Mouse (Mus musculus) forebrain, embryonic 12.5 days (tissue): ENCODE measurements around the gene Nqo2. TPM values are rescaled to one million over a fixed set of nuclear protein-coding genes. Genes with fewer than 3 reads are reported as not detected.
A peak's percentile ranks its signal among the peaks of the same experiment; 100 is the strongest.

ENCODE experiments used
- ATAC-seq: fragments of 200-750 bp; cut with Nextera tagmentation; 2 replicates; pipeline ENCODE4 v1.8.0; 2017; ENCODE audit warnings: moderate TSS enrichment; ENCODE audit not compliant: low FRiP score
- H3K27ac ChIP-seq: fragments of 300-500 bp; sonication (generic); 2 replicates; pipeline ENCODE4 v1.5.1; 2016; ENCODE audit warnings: mild to moderate bottlenecking
- H3K27me3 ChIP-seq: fragments of 300-500 bp; sonication (generic); 2 replicates; pipeline ENCODE4 v1.6.1; 2016; ENCODE audit warnings: mild to moderate bottlenecking
- H3K36me3 ChIP-seq: fragments of 300-500 bp; sonication (generic); replicated peaks from 2 replicates; pipeline ENCODE4 v1.6.1; 2016; ENCODE audit warnings: mild to moderate bottlenecking
- H3K4me1 ChIP-seq: fragments of 300-500 bp; sonication (generic); 2 replicates; pipeline ENCODE4 v1.6.1; 2016
- H3K4me2 ChIP-seq: fragments of 300-500 bp; sonication (generic); 2 replicates; pipeline ENCODE4 v1.6.1; 2016; ENCODE audit warnings: mild to moderate bottlenecking, moderate library complexity
- H3K4me3 ChIP-seq: fragments of 300-500 bp; sonication (generic); replicated peaks from 2 replicates; pipeline ENCODE4 v1.5.1; 2016; ENCODE audit warnings: mild to moderate bottlenecking
- H3K9ac ChIP-seq: fragments of 300-500 bp; sonication (generic); 2 replicates; pipeline ENCODE4 v1.6.1; 2016; ENCODE audit warnings: mild to moderate bottlenecking
- H3K9me3 ChIP-seq: fragments of 300-500 bp; sonication (generic); 2 replicates; pipeline ENCODE4 v1.6.1; 2016
- WGBS: fragments of 180-500 bp; shearing (Covaris S2); methylation state at CpG from one replicate; pipeline ENCODE4 v1.1.7; 2016; 5-methylcytosine and 5-hydroxymethylcytosine counted together
- polyA plus RNA-seq: library from polyadenylated mRNA; unstranded; fragments of >200 nt; fragmentation: Nextera tagmentation; extraction: Ambion mirVana; gene quantifications from 2 replicates; pipeline ENCODE4 v1.2.1, GENCODE M21; 2016

The Nqo2 gene
- polyA plus RNA-seq, 1 experiment from 2014 or later: 10.5 TPM

- 11% methylated on average over 5 of the region's 5 CpGs for WGBS
- H3K4me2 ChIP-seq: peak overlapping the region; percentile 61
- H3K9ac ChIP-seq: peak overlapping the region; percentile 26
- H3K4me3 ChIP-seq: peak overlapping the region; percentile 91
- peaks cover 14% of the 10 kb centered on the region for H3K4me1 ChIP-seq
- ATAC-seq: peak; percentile 9; the same call in 1 of the 2 replicates
- H3K27ac ChIP-seq: 0 out of 2 replicates have a peak overlapping the region, but pooled peaks have one; percentile 80
- H3K36me3 ChIP-seq: no peaks in the 10 kb centered on the region
- H3K9me3 ChIP-seq: no peaks in the 10 kb centered on the region
- H3K27me3 ChIP-seq: no peaks in the 10 kb centered on the region
Observed at GRCm38 (mm10) chr13:34003058-34003457, 38.6 kb downstream of the Nqo2 start.

GRCm38 (mm10) chr13:34007234-34007633, 42.7 kb downstream of the Nqo2 start:
- WGBS: 82% methylated on average over 2 of the region's 2 CpGs
- Histone ChIP-seq H3K27me3 (no peaks in the 10 kb centered on the region), H3K36me3 (no peaks in the 10 kb centered on the region), H3K4me2 (no peak overlapping the region), H3K4me3 (no peak overlapping the region), H3K27ac (no peak overlapping the region), H3K4me1 (peaks cover 4% of the 10 kb centered on the region), H3K9me3 (no peaks in the 10 kb centered on the region), H3K9ac (no peak overlapping the region)
- no peak for ATAC-seq

- no peaks in the 10 kb centered on the region for H3K27me3 ChIP-seq
- H3K4me3 ChIP-seq: no peak overlapping the region
- no peak overlapping the region for H3K9ac ChIP-seq
- H3K4me2 ChIP-seq: no peak overlapping the region
- 92% methylated on average over 9 of the region's 9 CpGs for WGBS
- ATAC-seq: no peak
- H3K27ac ChIP-seq: no peak overlapping the region
- no peaks in the 10 kb centered on the region for H3K4me1 ChIP-seq
- no peaks in the 10 kb centered on the region for H3K9me3 ChIP-seq
- peaks cover 46% of the 10 kb centered on the region for H3K36me3 ChIP-seq
Observed at GRCm38 (mm10) chr13:34016927-34017569, 52.6 kb downstream of the Nqo2 start.

GRCm38 (mm10) chr13:34018521-34018920, 54.0 kb downstream of the Nqo2 start:
- Histone ChIP-seq H3K4me1 (no peaks in the 10 kb centered on the region), H3K9ac (no peak overlapping the region), H3K27me3 (no peaks in the 10 kb centered on the region), H3K27ac (no peak overlapping the region), H3K9me3 (no peaks in the 10 kb centered on the region), H3K36me3 (peaks cover 45% of the 10 kb centered on the region), H3K4me2 (no peak overlapping the region), H3K4me3 (no peak overlapping the region)
- no peak for ATAC-seq
- 97% methylated on average over 1 of the region's 1 CpGs for WGBS

- no peaks in the 10 kb centered on the region for H3K9me3 ChIP-seq
- peaks cover 19% of the 10 kb centered on the region for H3K36me3 ChIP-seq
- no peaks in the 10 kb centered on the region for H3K4me1 ChIP-seq
- no peak overlapping the region for H3K4me2 ChIP-seq
- ATAC-seq: no peak
- H3K4me3 ChIP-seq: no peak overlapping the region
- WGBS: 89% methylated on average over 2 of the region's 2 CpGs
- H3K27ac ChIP-seq: no peak overlapping the region
- H3K9ac ChIP-seq: no peak overlapping the region
- no peaks in the 10 kb centered on the region for H3K27me3 ChIP-seq
Observed at GRCm38 (mm10) chr13:34021998-34022397, 57.5 kb downstream of the Nqo2 start.

- H3K4me2 ChIP-seq: no peak overlapping the region
- H3K27me3 ChIP-seq: no peaks in the 10 kb centered on the region
- no peak overlapping the region for H3K27ac ChIP-seq
- H3K4me1 ChIP-seq: peaks cover under 1% of the 10 kb centered on the region
- no peaks in the 10 kb centered on the region for H3K9me3 ChIP-seq
- no peak overlapping the region for H3K4me3 ChIP-seq
- 66% methylated on average over 2 of the region's 2 CpGs for WGBS
- H3K9ac ChIP-seq: no peak overlapping the region
- ATAC-seq: no peak
- peaks cover 30% of the 10 kb centered on the region for H3K36me3 ChIP-seq
Observed at GRCm38 (mm10) chr13:34032041-34032440, 67.6 kb downstream of the Nqo2 start.

GRCm38 (mm10) chr13:34035424-34035823, 70.9 kb downstream of the Nqo2 start:
- Histone ChIP-seq H3K4me1 (peaks cover 19% of the 10 kb centered on the region), H3K27ac (no peak overlapping the region), H3K27me3 (no peaks in the 10 kb centered on the region), H3K4me3 (no peak overlapping the region), H3K36me3 (peaks cover 18% of the 10 kb centered on the region; the same call in 1 of the 2 replicates), H3K9ac (no peak overlapping the region), H3K4me2 (no peak overlapping the region), H3K9me3 (no peaks in the 10 kb centered on the region)
- WGBS: 92% methylated on average over 3 of the region's 3 CpGs
- no peak for ATAC-seq

GRCm38 (mm10) chr13:34036726-34037125, 72.2 kb downstream of the Nqo2 start:
- no peak overlapping the region for H3K27ac ChIP-seq
- H3K27me3 ChIP-seq: no peaks in the 10 kb centered on the region
- no peaks in the 10 kb centered on the region for H3K9me3 ChIP-seq
- H3K4me1 ChIP-seq: peaks cover 19% of the 10 kb centered on the region
- no peak for ATAC-seq
- no peak overlapping the region for H3K4me3 ChIP-seq
- no peak overlapping the region for H3K9ac ChIP-seq
- H3K36me3 ChIP-seq: peaks cover 12% of the 10 kb centered on the region; the same call in 1 of the 2 replicates
- 73% methylated on average over 5 of the region's 5 CpGs for WGBS
- H3K4me2 ChIP-seq: no peak overlapping the region

GRCm38 (mm10) chr13:34037172-34038055, 72.9 kb downstream of the Nqo2 start, which contains the start of gene Bphl:
Gene Bphl (plus strand): TSS chr13:34037597.
- Histone ChIP-seq H3K9ac (peak within 1 kb of the TSS; percentile 80), H3K4me3 (peak within 1 kb of the TSS; percentile 63), H3K27me3 (no peaks in the 10 kb centered on the region), H3K27ac (peak within 1 kb of the TSS; percentile 84), H3K9me3 (no peaks in the 10 kb centered on the region), H3K4me1 (peaks cover 19% of the 10 kb centered on the region), H3K4me2 (peak within 1 kb of the TSS; percentile 80), H3K36me3 (peaks cover 12% of the 10 kb centered on the region; the same call in 1 of the 2 replicates)
- under 1% methylated on average over 37 of the region's 37 CpGs for WGBS
- ATAC-seq: peak; percentile 96

GRCm38 (mm10) chr13:34038056-34038432, 73.6 kb downstream of the Nqo2 start:
- H3K4me2 ChIP-seq: peak overlapping the region; percentile 80
- ATAC-seq: peak; percentile 2; the same call in 1 of the 2 replicates
- peak overlapping the region; percentile 80 for H3K9ac ChIP-seq
- H3K27me3 ChIP-seq: no peaks in the 10 kb centered on the region
- H3K36me3 ChIP-seq: peaks cover 11% of the 10 kb centered on the region; the same call in 1 of the 2 replicates
- peaks cover 19% of the 10 kb centered on the region for H3K4me1 ChIP-seq
- WGBS: 41% methylated on average over 5 of the region's 5 CpGs
- H3K4me3 ChIP-seq: peak overlapping the region; percentile 63
- H3K27ac ChIP-seq: peak overlapping the region; percentile 84
- H3K9me3 ChIP-seq: no peaks in the 10 kb centered on the region
